Mouse (Mus musculus) ES-Bruce4 (cell line): ENCODE results near the gene Fgf7.

ENCODE experiments used
- CTCF ChIP-seq: IDR thresholded peaks from one replicate; pipeline ENCODE4 v1.8.1; 2011; ENCODE audit warnings: low read depth, low read length
- EP300 ChIP-seq: IDR thresholded peaks from 2 replicates; pipeline ENCODE4 v1.6.1; 2011; ENCODE audit warnings: low read depth, low read length; ENCODE audit not compliant: insufficient read depth
- POLR2A ChIP-seq: IDR thresholded peaks from one replicate; pipeline ENCODE4 v1.8.1; 2011; ENCODE audit warnings: low read length; ENCODE audit not compliant: insufficient read depth

GRCm38 (mm10) chr2:126052749-126053557, 18.5 kb downstream of the Fgf7 start:
- TF ChIP-seq EP300 (no peak), CTCF (no peak), POLR2A (no peak)
